Mouse (Mus musculus): Measurements from ENCODE around the gene Ushbp1. TPM values are rescaled to one million over a fixed set of nuclear protein-coding genes. Genes with fewer than 3 reads are reported as not detected.

Ushbp1 gene
- total RNA-seq, 2 experiments from 2014 or later = 4.9 to 5.0 TPM

Other genes starting within 250 kb of the Ushbp1 start
- gene Myo9b, start 123.1 kb downstream of the Ushbp1 start, total RNA-seq (2021) = 10 to 100 TPM; 27.7 to 32.4 TPM
- gene Haus8, start 122.9 kb downstream of the Ushbp1 start, total RNA-seq (2021) = 10 to 100 TPM; 10.9 to 14.7 TPM
- 100 to 1,000 TPM in 1 of 2 experiments, 10 to 100 TPM in 1; 95.9 to 102 TPM for gene Use1, start 29.0 kb downstream of the Ushbp1 start, total RNA-seq (2021)
- gene Ocel1, start 24.5 kb downstream of the Ushbp1 start, total RNA-seq (2021) = 10 to 100 TPM; 14.8 to 18.6 TPM
- 10 to 100 TPM; 37.6 to 43.0 TPM for gene Nr2f6, start 13.8 kb downstream of the Ushbp1 start, total RNA-seq (2021)
- gene Babam1, start 1.1 kb upstream of the Ushbp1 start, total RNA-seq (2021) = 100 to 1,000 TPM; 111 to 117 TPM
- under 1 TPM; 0.28 to 0.41 TPM for gene Ankle1, start 10.2 kb upstream of the Ushbp1 start, total RNA-seq (2021)
- gene Abhd8, start 67.9 kb upstream of the Ushbp1 start, total RNA-seq (2021) = 100 to 1,000 TPM; 299 to 324 TPM
- 10 to 100 TPM; 59.7 to 60.8 TPM for gene Mrpl34, start 69.2 kb upstream of the Ushbp1 start, total RNA-seq (2021)
- gene Dda1, start 73.4 kb upstream of the Ushbp1 start, total RNA-seq (2021) = 10 to 100 TPM; 80.9 to 84.8 TPM
- gene Ano8, start 90.2 kb upstream of the Ushbp1 start, total RNA-seq (2021) = 10 to 100 TPM; 59.9 to 60.9 TPM
- 10 to 100 TPM; 28.6 to 33.2 TPM for gene Gtpbp3, start 92.3 kb upstream of the Ushbp1 start, total RNA-seq (2021)
- gene Plvap, start 116.0 kb upstream of the Ushbp1 start, total RNA-seq (2021) = 1 to 10 TPM; 5.7 to 6.6 TPM
- gene Ccdc194, start 129.9 kb upstream of the Ushbp1 start, total RNA-seq (2021) = not detected
- 1 to 10 TPM; 2.3 to 4.3 TPM for gene Bst2, start 141.7 kb upstream of the Ushbp1 start, total RNA-seq (2021)
- gene Mvb12a, start 147.1 kb upstream of the Ushbp1 start, total RNA-seq (2021) = 10 to 100 TPM; 31.7 to 33.7 TPM
- under 1 TPM in 1 of 2 experiments, not detected in 1; 0.21 TPM for gene Tmem221, start 163.1 kb upstream of the Ushbp1 start, total RNA-seq (2021)
- gene Nxnl1, start 170.8 kb upstream of the Ushbp1 start, total RNA-seq (2021) = under 1 TPM in 1 of 2 experiments, not detected in 1; 0.16 TPM
- 10 to 100 TPM; 90.0 to 92.8 TPM for gene Slc27a1, start 173.1 kb upstream of the Ushbp1 start, total RNA-seq (2021)
- 10 to 100 TPM; 35.1 to 38.7 TPM for gene Pgls, start 196.4 kb upstream of the Ushbp1 start, total RNA-seq (2021)
- gene Fam129c, start 201.8 kb upstream of the Ushbp1 start, total RNA-seq (2021) = 1 to 10 TPM; 3.6 to 4.2 TPM
- gene Colgalt1, start 215.2 kb upstream of the Ushbp1 start, total RNA-seq (2021) = 10 to 100 TPM; 49.3 to 51.5 TPM